Comparison of ENCODE assay signal across 8 mouse cellular contexts in the genomic region with DNA sequence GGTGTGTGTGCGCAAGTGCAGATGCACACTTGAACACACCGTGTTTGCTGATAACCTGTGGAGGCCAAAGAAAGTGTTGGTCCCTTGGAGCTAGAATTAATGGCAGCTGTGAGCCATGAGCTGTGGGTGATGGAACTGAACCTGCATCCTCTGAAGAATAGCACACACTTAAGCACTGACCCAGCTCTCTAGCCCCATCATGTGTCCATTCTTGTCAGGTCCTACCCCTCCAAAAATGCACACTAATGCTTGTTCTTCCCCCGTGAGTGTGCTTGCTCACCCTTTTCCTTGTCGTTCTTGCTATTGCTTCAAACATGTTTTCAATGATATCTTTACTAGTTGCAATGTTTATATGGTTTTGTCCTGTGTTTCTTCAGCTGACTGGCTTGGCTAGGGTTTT.
DNase-seq lines count a peak whose midpoint lies in the region; ATAC-seq and TF ChIP-seq lines count a peak whose summit lies in the region.

No protein-coding gene starts in this region.

- no peak overlapping the region for H3K9ac ChIP-seq in kidney, postnatal 0 days (ENCODE audit: low read depth, low read length)
- H3K9ac ChIP-seq in midbrain, embryonic 15.5 days = no peak overlapping the region

- TF ChIP-seq CTCF in kidney, postnatal 0 days (IDR thresholded peaks at IDR 0.05; ENCODE audit: low read depth) = peak; percentile 71

- no peak overlapping the region for H3K4me3 ChIP-seq in kidney, postnatal 0 days (replicated peaks; ENCODE audit: low read depth, low read length)
- no peak overlapping the region for H3K4me3 ChIP-seq in midbrain, embryonic 15.5 days

- peak; percentile 20 for DNase-seq in gastrocnemius, adult 18-20 months (ENCODE audit: low spot score)
- DNase-seq in gastrocnemius, adult 8-10 months (ENCODE audit: low spot score in 2 of 2) = no peak
- peak; percentile 10 for DNase-seq in urinary bladder, postnatal 25 days (ENCODE audit: low spot score)
- DNase-seq in urinary bladder, adult 18-20 months (ENCODE audit: low spot score in 2 of 2) = no peak
- DNase-seq in embryo, embryonic 9.5 days (ENCODE audit: extremely low spot score) = peak; percentile 31
- DNase-seq in kidney, postnatal 0 days (ENCODE audit: low spot score) = peak; percentile 29
- DNase-seq in left cerebral cortex, postnatal 10 days (ENCODE audit: extremely low spot score in 1 of 2, low spot score in 2 of 2) = no peak

- 72% methylated on average over 4 of the region's 4 CpGs for WGBS in kidney, postnatal 0 days
- WGBS in midbrain, embryonic 15.5 days = 58% methylated on average over 4 of the region's 4 CpGs

- no peaks in the 10 kb centered on the region for H3K4me1 ChIP-seq in kidney, postnatal 0 days (replicated peaks; ENCODE audit: insufficient read depth, low read length)
- no peaks in the 10 kb centered on the region for H3K4me1 ChIP-seq in midbrain, embryonic 15.5 days

- H3K27ac ChIP-seq in kidney, postnatal 0 days = no peak overlapping the region
- H3K27ac ChIP-seq in midbrain, embryonic 15.5 days = no peak overlapping the region

- H3K4me2 ChIP-seq in kidney, postnatal 0 days (ENCODE audit: low read length) = no peak overlapping the region
- no peak overlapping the region for H3K4me2 ChIP-seq in midbrain, embryonic 15.5 days

- no peaks in the 10 kb centered on the region for H3K36me3 ChIP-seq in kidney, postnatal 0 days (ENCODE audit: insufficient read depth, low read length)
- no peaks in the 10 kb centered on the region for H3K36me3 ChIP-seq in midbrain, embryonic 15.5 days (replicated peaks)

- intact Hi-C loops in left cerebral cortex, postnatal 10 days (cut with DNase I) = no loop called here

- ATAC-seq in kidney, postnatal 0 days (replicated peaks; ENCODE audit: low FRiP score, low read depth) = no peak
- ATAC-seq in midbrain, embryonic 15.5 days (replicated peaks) = peak; percentile 58; the same call in 1 of the 2 replicates

- H3K27me3 ChIP-seq in kidney, postnatal 0 days (ENCODE audit: insufficient read depth, low read length) = no peaks in the 10 kb centered on the region
- H3K27me3 ChIP-seq in midbrain, embryonic 15.5 days (replicated peaks) = no peaks in the 10 kb centered on the region

- no peaks in the 10 kb centered on the region for H3K9me3 ChIP-seq in kidney, postnatal 0 days (replicated peaks; ENCODE audit: low read length)
- H3K9me3 ChIP-seq in midbrain, embryonic 15.5 days = no peaks in the 10 kb centered on the region

Comparison
In these comparisons a context has a peak if more than half of its experiments do, and no peak if none do; other contexts are left out.
1. DNase-seq: peak in gastrocnemius, adult 18-20 months (single experiment), urinary bladder, postnatal 25 days (single experiment), embryo, embryonic 9.5 days (single experiment) and kidney, postnatal 0 days (single experiment); none in gastrocnemius, adult 8-10 months (0 of 2), urinary bladder, adult 18-20 months (0 of 2) and left cerebral cortex, postnatal 10 days (0 of 2).